Mouse (Mus musculus): ENCODE results near the gene Slc16a3. TPM values are rescaled to one million over a fixed set of nuclear protein-coding genes. Genes with fewer than 3 reads are reported as not detected.

Gene Slc16a3
- polyA plus RNA-seq, 2 experiments, result 36.4 to 69.5 TPM

GRCm38 (mm10) chr11:120951731-120952730, 3.8 kb downstream of the Slc16a3 start:
- Histone ChIP-seq H3K9ac (ENCODE audit: low read depth, low read length, severe bottlenecking) (0 out of 2 replicates have a peak overlapping the region, but pooled peaks have one; percentile 57), H3K36me3 (ENCODE audit: control insufficient read depth, insufficient read depth, low read length) (peaks cover 28% of the 10 kb centered on the region), H3K4me1 (ENCODE audit: control insufficient read depth, insufficient read depth, low read length) (peaks cover 26% of the 10 kb centered on the region), H3K27me3 (ENCODE audit: control insufficient read depth, insufficient read depth, low read length) (no peaks in the 10 kb centered on the region), H3K27ac (replicated peaks; ENCODE audit: low read depth, low read length) (no peak overlapping the region), H3K9me3 (ENCODE audit: control insufficient read depth, low read length) (no peaks in the 10 kb centered on the region), H3K4me3 (replicated peaks; ENCODE audit: low read length) (peak overlapping the region; percentile 56; the same call in 1 of the 2 replicates), H3K4me2 (replicated peaks; ENCODE audit: low read depth, low read length, severe bottlenecking) (peak overlapping the region; percentile 83)
- DNase-seq (ENCODE audit: low spot score), result no peak
- no peak for ATAC-seq (ENCODE audit: low FRiP score, low read depth)
- no peak for TF ChIP-seq POLR2A (IDR thresholded peaks at IDR 0.05; ENCODE audit: borderline replicate concordance, extremely low read depth, insufficient read depth, insufficient read length)
- 79% methylated on average over 9 of the region's 9 CpGs for WGBS

- Histone ChIP-seq H3K9me3 (ENCODE audit: control insufficient read depth, low read length) (no peaks in the 10 kb centered on the region), H3K27me3 (ENCODE audit: control insufficient read depth, insufficient read depth, low read length) (no peaks in the 10 kb centered on the region), H3K4me3 (replicated peaks; ENCODE audit: low read length) (no peak overlapping the region), H3K9ac (ENCODE audit: low read depth, low read length, severe bottlenecking) (no peak overlapping the region), H3K36me3 (ENCODE audit: control insufficient read depth, insufficient read depth, low read length) (peaks cover 56% of the 10 kb centered on the region), H3K27ac (replicated peaks; ENCODE audit: low read depth, low read length) (no peak overlapping the region), H3K4me1 (ENCODE audit: control insufficient read depth, insufficient read depth, low read length) (peaks cover 17% of the 10 kb centered on the region), H3K4me2 (replicated peaks; ENCODE audit: low read depth, low read length, severe bottlenecking) (no peak overlapping the region)
- ATAC-seq (ENCODE audit: low FRiP score, low read depth) (no peak), DNase-seq (ENCODE audit: low spot score) (no peak)
- 80% methylated on average over 5 of the region's 5 CpGs for WGBS
- no peak for TF ChIP-seq POLR2A (IDR thresholded peaks at IDR 0.05; ENCODE audit: borderline replicate concordance, extremely low read depth, insufficient read depth, insufficient read length)
Measured at GRCm38 (mm10) chr11:120954936-120955335, 6.7 kb downstream of the Slc16a3 start.

GRCm38 (mm10) chr11:120955701-120956100, 7.4 kb downstream of the Slc16a3 start:
- DNase-seq (ENCODE audit: low spot score) (no peak), ATAC-seq (ENCODE audit: low FRiP score, low read depth) (no peak)
- Histone ChIP-seq H3K27ac (replicated peaks; ENCODE audit: low read depth, low read length) (no peak overlapping the region), H3K4me2 (replicated peaks; ENCODE audit: low read depth, low read length, severe bottlenecking) (no peak overlapping the region), H3K9ac (ENCODE audit: low read depth, low read length, severe bottlenecking) (no peak overlapping the region), H3K27me3 (ENCODE audit: control insufficient read depth, insufficient read depth, low read length) (no peaks in the 10 kb centered on the region), H3K4me1 (ENCODE audit: control insufficient read depth, insufficient read depth, low read length) (peaks cover 10% of the 10 kb centered on the region), H3K4me3 (replicated peaks; ENCODE audit: low read length) (no peak overlapping the region), H3K36me3 (ENCODE audit: control insufficient read depth, insufficient read depth, low read length) (peaks cover 61% of the 10 kb centered on the region), H3K9me3 (ENCODE audit: control insufficient read depth, low read length) (no peaks in the 10 kb centered on the region)
- TF ChIP-seq POLR2A (IDR thresholded peaks at IDR 0.05; ENCODE audit: borderline replicate concordance, extremely low read depth, insufficient read depth, insufficient read length), result no peak
- WGBS, result 90% methylated on average over 8 of the region's 8 CpGs

- H3K36me3 ChIP-seq (ENCODE audit: control insufficient read depth, insufficient read depth, low read length), result peaks cover 72% of the 10 kb centered on the region
- no peak overlapping the region for H3K4me3 ChIP-seq (replicated peaks; ENCODE audit: low read length)
- no peaks in the 10 kb centered on the region for H3K27me3 ChIP-seq (ENCODE audit: control insufficient read depth, insufficient read depth, low read length)
- no peak overlapping the region for H3K27ac ChIP-seq (replicated peaks; ENCODE audit: low read depth, low read length)
- 59% methylated on average over 8 of the region's 8 CpGs for WGBS
- no peak overlapping the region for H3K4me2 ChIP-seq (replicated peaks; ENCODE audit: low read depth, low read length, severe bottlenecking)
- no peak overlapping the region for H3K9ac ChIP-seq (ENCODE audit: low read depth, low read length, severe bottlenecking)
- no peaks in the 10 kb centered on the region; the same call in 1 of the 2 replicates for H3K4me1 ChIP-seq (ENCODE audit: control insufficient read depth, insufficient read depth, low read length)
- DNase-seq (ENCODE audit: low spot score) (no peak), ATAC-seq (ENCODE audit: low FRiP score, low read depth) (no peak)
- TF ChIP-seq POLR2A (IDR thresholded peaks at IDR 0.05; ENCODE audit: borderline replicate concordance, extremely low read depth, insufficient read depth, insufficient read length), result no peak
- H3K9me3 ChIP-seq (ENCODE audit: control insufficient read depth, low read length), result no peaks in the 10 kb centered on the region
Measured at GRCm38 (mm10) chr11:120957052-120957451, 8.8 kb downstream of the Slc16a3 start.

- 74% methylated on average over 14 of the region's 15 CpGs for WGBS
- Histone ChIP-seq H3K4me1 (ENCODE audit: control insufficient read depth, insufficient read depth, low read length) (no peaks in the 10 kb centered on the region), H3K36me3 (ENCODE audit: control insufficient read depth, insufficient read depth, low read length) (peaks cover 75% of the 10 kb centered on the region), H3K4me2 (replicated peaks; ENCODE audit: low read depth, low read length, severe bottlenecking) (no peak overlapping the region), H3K4me3 (replicated peaks; ENCODE audit: low read length) (no peak overlapping the region), H3K9ac (ENCODE audit: low read depth, low read length, severe bottlenecking) (no peak overlapping the region), H3K27me3 (ENCODE audit: control insufficient read depth, insufficient read depth, low read length) (no peaks in the 10 kb centered on the region), H3K27ac (replicated peaks; ENCODE audit: low read depth, low read length) (no peak overlapping the region), H3K9me3 (ENCODE audit: control insufficient read depth, low read length) (no peaks in the 10 kb centered on the region)
- no peak for TF ChIP-seq POLR2A (IDR thresholded peaks at IDR 0.05; ENCODE audit: borderline replicate concordance, extremely low read depth, insufficient read depth, insufficient read length)
- ATAC-seq (ENCODE audit: low FRiP score, low read depth) (no peak), DNase-seq (ENCODE audit: low spot score) (no peak)
Measured at GRCm38 (mm10) chr11:120957731-120958257, 9.5 kb downstream of the Slc16a3 start.
